Mouse (Mus musculus): ENCODE results near the gene Lrrc26. TPM values are rescaled to one million over a fixed set of nuclear protein-coding genes. Genes with fewer than 3 reads are reported as not detected.
A peak's percentile ranks its signal among the peaks of the same experiment; 100 is the strongest.

Gene Lrrc26
- total RNA-seq, 2 experiments from 2014 or later: not detected

GRCm38 (mm10) chr2:25291184-25292053, 1.7 kb downstream of the Lrrc26 start:
- no peak for ATAC-seq (replicated peaks; ENCODE audit: low FRiP score, low TSS enrichment, poor library complexity, severe bottlenecking)

DNA sequence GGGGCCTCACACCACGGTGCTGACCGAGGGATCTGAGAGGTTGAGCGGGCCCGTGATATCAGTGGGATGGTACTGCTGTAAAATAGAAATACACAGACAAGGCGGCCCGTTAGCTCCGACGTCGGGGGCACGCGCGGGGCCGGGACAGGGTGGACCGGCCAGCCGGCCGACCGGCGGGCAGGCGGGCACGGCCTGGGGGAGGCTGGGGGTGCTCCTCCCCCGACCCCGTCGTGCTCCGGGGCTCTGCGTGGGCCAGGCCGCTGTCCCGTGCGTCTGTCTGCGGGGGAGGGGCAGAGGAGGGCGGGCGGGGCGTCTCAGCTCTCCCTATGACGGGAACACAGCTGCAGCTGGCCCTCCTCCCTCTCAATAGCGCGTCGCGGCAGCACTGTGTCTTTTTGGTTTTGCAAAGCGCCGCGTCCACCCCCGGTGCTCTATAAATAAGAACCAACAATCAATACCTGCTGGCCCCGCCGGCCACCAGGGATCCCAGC, 2.4 kb downstream of the Lrrc26 start:
- no peak for ATAC-seq (replicated peaks; ENCODE audit: low FRiP score, low TSS enrichment, poor library complexity, severe bottlenecking)

- ATAC-seq (replicated peaks; ENCODE audit: low FRiP score, low TSS enrichment, poor library complexity, severe bottlenecking): peak; percentile 48; the same call in 1 of the 2 replicates
Observed at GRCm38 (mm10) chr2:25292856-25293255, 3.1 kb downstream of the Lrrc26 start.

- no peak for ATAC-seq (replicated peaks; ENCODE audit: low FRiP score, low TSS enrichment, poor library complexity, severe bottlenecking)
Observed at GRCm38 (mm10) chr2:25293706-25294105, 4.0 kb downstream of the Lrrc26 start.

- ATAC-seq (replicated peaks; ENCODE audit: low FRiP score, low TSS enrichment, poor library complexity, severe bottlenecking): no peak
Observed at GRCm38 (mm10) chr2:25297093-25297492, 7.4 kb downstream of the Lrrc26 start.

- ATAC-seq (replicated peaks; ENCODE audit: low FRiP score, low TSS enrichment, poor library complexity, severe bottlenecking): no peak
Observed at GRCm38 (mm10) chr2:25298046-25298445, 8.3 kb downstream of the Lrrc26 start.

- no peak for ATAC-seq (replicated peaks; ENCODE audit: low FRiP score, low TSS enrichment, poor library complexity, severe bottlenecking)
Observed at GRCm38 (mm10) chr2:25303452-25303851, 13.7 kb downstream of the Lrrc26 start.

DNA sequence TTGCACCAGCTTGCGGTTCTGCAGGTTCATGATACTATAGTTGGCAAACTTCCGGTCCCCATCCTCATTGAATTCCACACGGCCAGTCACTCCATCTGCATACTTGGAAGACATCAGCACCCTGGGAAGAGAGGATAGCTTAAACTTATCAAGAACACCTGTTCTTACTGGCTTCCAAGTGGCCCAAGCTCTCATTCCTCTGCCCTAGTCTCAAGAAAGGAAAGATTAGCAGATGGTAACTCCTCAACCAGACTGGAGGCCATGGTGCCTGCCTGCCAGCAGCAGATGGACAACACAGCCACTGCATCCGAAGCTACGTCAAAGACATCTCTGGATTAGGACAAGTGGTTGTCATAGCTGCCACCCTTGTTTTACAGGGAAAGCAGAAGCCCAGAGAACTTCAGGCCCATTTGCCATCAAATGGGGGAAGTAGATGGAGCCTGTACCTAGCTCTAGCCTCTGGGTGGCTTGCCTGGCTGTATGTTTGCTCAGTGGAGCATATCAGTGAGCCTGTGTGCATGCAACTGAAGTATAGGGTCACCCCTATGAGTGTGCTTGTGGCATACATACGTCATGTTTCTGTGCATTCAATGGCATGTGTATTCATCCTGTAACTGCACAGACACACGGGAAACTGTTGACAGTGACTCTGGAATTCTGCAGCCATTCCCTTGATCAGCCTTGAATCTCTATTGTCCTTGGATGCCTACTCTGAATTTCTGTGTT, 14.4 kb downstream of the Lrrc26 start:
- ATAC-seq (replicated peaks; ENCODE audit: low FRiP score, low TSS enrichment, poor library complexity, severe bottlenecking): 0 out of 2 replicates have a peak, but pooled peaks have one; percentile 13

DNA sequence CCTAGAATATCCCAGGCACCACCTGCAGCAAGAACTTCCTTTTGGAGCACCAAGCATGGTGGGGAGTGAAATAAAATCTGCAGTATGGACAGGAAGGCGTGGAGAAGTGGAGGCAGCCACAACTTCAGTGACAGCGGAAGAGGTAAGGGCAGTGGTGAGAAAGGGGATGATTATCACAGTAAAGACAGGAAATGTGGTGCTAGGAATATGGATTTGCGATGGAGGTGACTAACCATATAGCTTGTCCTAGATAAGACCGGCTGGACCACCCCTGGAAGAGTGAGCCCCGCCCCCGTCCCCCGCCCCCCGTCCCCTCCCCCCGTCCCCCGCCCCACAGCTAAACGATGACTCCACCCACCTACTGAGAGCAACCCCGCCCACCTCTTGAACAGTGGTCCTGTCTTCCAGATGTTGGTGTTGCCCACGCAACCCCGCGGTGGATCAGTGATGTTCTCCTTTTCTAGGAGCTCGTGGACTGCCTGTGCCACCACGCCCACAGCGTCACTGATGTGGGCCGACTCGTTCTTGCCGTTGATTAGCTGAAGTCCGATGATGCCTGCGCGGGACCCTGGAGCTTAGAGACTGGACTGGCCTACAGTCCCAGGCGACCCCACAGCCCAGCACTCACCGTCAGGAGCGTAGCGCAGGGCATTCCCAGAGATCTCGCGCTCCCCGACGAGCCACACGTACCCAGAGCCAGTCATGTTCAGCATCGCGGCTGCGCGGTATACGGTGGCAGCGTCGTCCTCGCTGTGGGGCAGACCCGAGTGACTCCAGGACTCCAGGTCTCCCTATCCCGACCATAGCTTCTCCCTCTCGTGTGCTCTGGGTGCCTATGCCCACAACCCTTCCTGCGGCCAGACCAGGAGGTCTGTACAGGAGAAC, 15.2 kb downstream of the Lrrc26 start:
- ATAC-seq (replicated peaks; ENCODE audit: low FRiP score, low TSS enrichment, poor library complexity, severe bottlenecking): peak; percentile 67

GRCm38 (mm10) chr2:25305587-25306359, 16.1 kb downstream of the Lrrc26 start:
- no peak for ATAC-seq (replicated peaks; ENCODE audit: low FRiP score, low TSS enrichment, poor library complexity, severe bottlenecking)

DNA sequence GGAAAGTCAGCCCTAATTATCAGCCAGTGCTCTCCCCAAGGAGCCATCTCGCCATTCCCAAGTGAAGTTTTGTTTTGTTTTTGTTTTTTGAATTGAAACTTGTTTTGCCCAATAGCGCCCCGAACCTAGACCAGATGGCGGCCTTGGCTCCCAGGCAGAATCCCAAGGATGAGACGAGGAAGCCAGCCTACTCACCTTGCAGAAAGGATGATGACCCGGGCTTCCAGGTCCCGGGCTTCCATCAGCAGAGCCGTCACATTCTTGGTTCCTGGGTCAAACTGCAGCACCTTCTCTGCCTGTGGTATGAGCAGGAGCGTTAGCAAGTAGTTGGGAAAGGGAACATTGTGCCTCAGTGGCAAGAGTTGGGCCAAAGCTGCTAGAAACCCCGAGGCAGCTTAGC, 20.5 kb downstream of the Lrrc26 start:
- ATAC-seq (replicated peaks; ENCODE audit: low FRiP score, low TSS enrichment, poor library complexity, severe bottlenecking): no peak

- no peak for ATAC-seq (replicated peaks; ENCODE audit: low FRiP score, low TSS enrichment, poor library complexity, severe bottlenecking)
Observed at GRCm38 (mm10) chr2:25310969-25311368, 21.3 kb downstream of the Lrrc26 start.

DNA sequence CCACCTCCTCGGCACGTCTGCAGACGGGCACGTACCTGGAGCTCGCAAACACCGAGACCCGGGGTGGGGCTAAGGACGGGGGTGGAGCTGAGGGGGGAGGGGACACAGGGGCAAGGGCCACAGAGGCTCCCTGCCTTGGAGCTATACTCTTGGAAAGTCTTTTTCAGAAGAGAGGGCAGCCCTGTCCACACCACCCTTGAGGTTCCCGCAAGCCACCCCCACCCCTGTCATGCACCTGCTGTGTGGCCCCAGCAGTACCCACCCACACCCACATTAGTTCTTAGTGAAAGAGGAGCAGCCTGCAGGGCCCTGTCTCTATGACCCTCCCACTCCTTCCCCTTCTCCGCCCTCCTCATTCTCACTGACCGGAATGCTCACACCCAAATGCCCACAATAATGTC, 21.8 kb downstream of the Lrrc26 start:
- ATAC-seq (replicated peaks; ENCODE audit: low FRiP score, low TSS enrichment, poor library complexity, severe bottlenecking): no peak

DNA sequence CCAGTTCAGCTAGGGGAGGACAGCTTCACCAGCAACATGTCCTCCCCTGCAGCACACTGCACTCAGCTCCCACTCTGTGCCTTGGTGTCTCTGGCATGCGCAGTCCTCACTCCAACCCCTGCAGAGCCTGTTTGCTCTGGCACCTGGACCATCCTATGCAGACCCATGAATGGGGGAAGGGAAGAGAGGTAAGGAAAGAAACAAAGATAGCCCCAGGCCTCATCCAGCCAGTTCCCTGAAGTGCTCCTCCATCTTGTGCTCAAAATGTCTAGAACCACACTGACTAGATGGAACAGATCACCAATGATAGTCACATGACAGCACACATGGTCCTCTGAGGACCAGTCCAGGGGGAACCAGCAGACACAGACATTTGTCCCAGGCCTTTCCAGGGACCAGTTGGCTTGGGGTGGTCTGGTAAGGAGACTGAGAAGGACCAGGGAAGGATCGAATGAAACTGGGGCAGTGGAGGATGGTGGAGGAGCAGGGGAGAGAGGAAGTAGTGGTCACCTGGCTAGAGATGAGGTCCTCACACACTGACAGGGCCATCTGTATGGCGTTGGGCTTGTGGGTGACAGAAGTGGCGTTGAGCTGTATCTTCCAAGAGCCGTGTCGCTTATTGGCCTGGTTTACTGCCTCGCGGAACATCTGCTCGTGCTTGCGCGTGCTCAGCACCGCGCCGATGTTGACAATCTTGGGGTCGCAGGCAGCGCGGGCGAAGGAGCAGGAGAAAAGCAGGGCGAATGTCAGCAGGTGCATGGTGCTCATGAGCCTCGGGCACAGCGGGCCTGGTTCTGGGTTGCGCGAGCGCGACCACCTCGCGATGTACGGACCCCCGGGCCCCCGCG, 28.6 kb downstream of the Lrrc26 start:
- peak; percentile 14; the same call in 1 of the 2 replicates for ATAC-seq (replicated peaks; ENCODE audit: low FRiP score, low TSS enrichment, poor library complexity, severe bottlenecking)

GRCm38 (mm10) chr2:25318971-25319773, 29.5 kb downstream of the Lrrc26 start, which contains the start of gene Grin1:
Gene Grin1 (minus strand): TSS chr2:25319187.
- ATAC-seq (replicated peaks; ENCODE audit: low FRiP score, low TSS enrichment, poor library complexity, severe bottlenecking): peak; percentile 82

DNA sequence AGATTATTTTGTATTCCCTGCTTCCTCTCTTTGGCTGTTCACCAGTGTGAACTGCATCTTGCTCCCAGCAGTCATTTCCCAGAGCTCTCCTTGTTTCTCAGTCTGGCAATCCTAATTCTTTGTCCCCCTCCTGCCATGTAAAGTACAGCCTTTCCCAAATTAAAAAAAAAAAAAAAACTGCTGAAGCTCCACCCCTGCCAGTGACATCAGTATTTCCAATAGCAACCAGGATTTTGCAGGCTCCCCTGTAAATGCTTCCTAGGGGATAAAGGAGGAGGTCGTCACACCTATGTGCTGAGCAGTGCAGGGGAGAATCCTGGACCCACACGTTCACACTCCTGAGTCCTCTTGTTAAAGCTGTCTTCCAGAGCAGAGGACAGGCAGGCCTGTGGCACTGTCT, 30.4 kb downstream of the Lrrc26 start:
- no peak for ATAC-seq (replicated peaks; ENCODE audit: low FRiP score, low TSS enrichment, poor library complexity, severe bottlenecking)

DNA sequence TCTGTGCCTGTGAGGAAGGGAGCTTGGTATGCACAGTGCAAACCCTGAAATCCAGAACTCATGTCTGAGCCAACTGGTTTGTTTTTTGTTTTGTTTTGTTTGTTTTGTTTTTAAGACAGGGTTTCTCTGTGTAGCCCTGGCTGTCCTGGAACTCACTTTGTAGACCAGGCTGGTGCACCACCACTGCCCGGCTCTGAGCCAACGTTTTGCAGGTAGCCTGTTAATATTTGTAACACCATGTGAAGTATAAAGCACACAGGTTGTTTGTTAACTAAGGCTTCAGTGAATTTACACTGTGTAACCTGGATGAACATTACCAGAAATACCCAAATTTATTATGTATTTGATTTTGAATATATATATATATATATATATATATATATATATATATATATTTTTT, 36.3 kb downstream of the Lrrc26 start:
- no peak for ATAC-seq (replicated peaks; ENCODE audit: low FRiP score, low TSS enrichment, poor library complexity, severe bottlenecking)
